Mouse (Mus musculus) macrophage (primary cell): ENCODE data around the gene Fyb. TPM values are rescaled to one million over a fixed set of nuclear protein-coding genes. Genes with fewer than 3 reads are reported as not detected.

Experiments
- H3K27ac ChIP-seq: fragments of 350-480 bp; formaldehyde crosslinking; 2 replicates; pipeline ENCODE4 v1.9.0; 2021
- H3K36me3 ChIP-seq: fragments of 350-480 bp; formaldehyde crosslinking; 2 replicates; pipeline ENCODE4 v1.9.0; 2021; ENCODE audit errors: inconsistent target
- H3K4me3 ChIP-seq: fragments of 350-480 bp; formaldehyde crosslinking; 2 replicates; pipeline ENCODE4 v1.9.0; 2021; ENCODE audit errors: inconsistent target
- H3K79me2 ChIP-seq: fragments of 350-480 bp; formaldehyde crosslinking; 2 replicates; pipeline ENCODE4 v1.9.0; 2021; ENCODE audit errors: inconsistent target
- WGBS: methylation state at CpG from one replicate; pipeline ENCODE4 v1.1.7; 2026; ENCODE audit warnings: inconsistent platforms; ENCODE audit not compliant: missing documents; 5-methylcytosine and 5-hydroxymethylcytosine counted together
- polyA plus RNA-seq: library from polyadenylated mRNA; stranded (reverse); fragments of 250-400 nt; gene quantifications from 3 replicates; pipeline ENCODE4 v1.2.4, GENCODE M21; 2018; ENCODE audit warnings: inconsistent platforms

The Fyb gene
- polyA plus RNA-seq, 1 experiment from 2014 or later, result 786 TPM

DNA sequence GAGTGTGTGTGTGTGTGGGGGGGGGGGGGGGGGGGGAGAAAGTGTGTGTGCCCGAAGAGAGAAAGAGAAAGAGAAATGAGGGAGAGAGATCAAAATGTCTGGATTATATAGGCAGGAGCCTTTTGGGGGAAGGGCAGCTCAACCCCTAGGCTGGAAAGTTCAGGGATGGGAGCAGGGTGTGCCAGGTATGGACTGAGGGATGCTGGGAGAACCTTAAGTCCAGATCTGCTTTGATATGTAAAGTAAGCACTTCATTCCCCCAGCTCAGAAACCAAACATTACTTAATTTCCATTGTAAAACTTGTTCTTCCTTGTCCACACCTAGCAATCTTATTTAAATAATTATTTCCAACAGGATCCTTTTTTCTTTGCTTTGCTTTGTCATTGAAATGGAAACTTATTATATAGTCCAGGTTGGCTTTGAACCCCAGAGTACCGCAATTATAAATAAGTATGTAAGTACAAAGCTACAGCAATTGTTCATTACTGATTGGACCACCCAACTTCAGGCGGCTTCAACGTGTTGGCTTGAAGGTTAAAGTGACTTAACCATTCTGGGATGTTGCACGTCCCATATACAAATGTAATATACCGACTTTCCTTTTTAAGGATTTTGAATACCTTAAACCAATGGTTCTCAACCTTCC lies 105.9 kb downstream of the Fyb start:
- 100% methylated on average over 5 of the region's 6 CpGs for WGBS
- Histone ChIP-seq H3K79me2 (peaks cover 73% of the 10 kb centered on the region), H3K27ac (no peak overlapping the region), H3K4me3 (no peak overlapping the region), H3K36me3 (peaks cover 64% of the 10 kb centered on the region)

DNA sequence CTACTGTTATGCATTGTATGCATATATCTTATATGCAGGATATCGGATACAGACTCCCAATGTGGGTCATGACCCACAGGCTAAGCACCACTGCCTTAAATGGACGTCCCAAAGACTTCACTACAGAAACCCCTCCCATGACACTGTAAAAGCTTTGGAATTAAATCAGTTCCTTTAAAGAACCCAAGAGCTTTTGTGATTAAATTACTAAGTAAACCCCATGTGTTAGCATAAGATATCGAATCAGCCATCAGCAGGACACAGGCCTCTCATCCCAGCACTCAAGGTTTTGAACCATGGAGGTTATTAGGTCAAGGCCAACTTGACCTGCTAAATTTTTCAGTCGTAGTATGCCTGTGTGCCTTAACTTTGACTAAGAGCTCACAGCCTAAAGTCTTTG lies 106.5 kb downstream of the Fyb start:
- Histone ChIP-seq H3K4me3 (no peak overlapping the region), H3K27ac (no peak overlapping the region), H3K36me3 (peaks cover 70% of the 10 kb centered on the region), H3K79me2 (peaks cover 73% of the 10 kb centered on the region)
- WGBS, result 96% methylated on average over 4 of the region's 4 CpGs

DNA sequence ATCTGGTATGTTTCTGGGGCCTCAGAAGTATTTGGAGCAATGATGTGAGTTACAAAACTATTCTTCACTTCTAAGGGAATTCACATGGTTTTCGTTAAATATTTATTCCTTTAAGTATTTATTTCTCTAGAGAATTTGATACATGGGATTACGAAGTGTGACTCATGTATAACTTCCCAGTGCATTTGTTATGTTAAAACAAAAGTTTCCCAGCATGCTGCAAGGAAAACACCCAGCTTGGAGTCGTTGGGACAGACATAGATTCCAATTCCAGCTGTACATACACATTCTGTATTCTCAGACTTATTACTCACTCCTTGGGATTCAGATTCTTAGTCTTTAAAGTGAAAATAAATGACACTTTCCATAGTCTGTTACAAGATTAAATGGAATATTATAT lies 112.8 kb downstream of the Fyb start:
- H3K4me3 ChIP-seq, result no peak overlapping the region
- peaks cover 86% of the 10 kb centered on the region for H3K36me3 ChIP-seq
- no peak overlapping the region for H3K27ac ChIP-seq
- WGBS, result 94% methylated on average over 2 of the region's 3 CpGs
- H3K79me2 ChIP-seq, result peaks cover 14% of the 10 kb centered on the region

DNA sequence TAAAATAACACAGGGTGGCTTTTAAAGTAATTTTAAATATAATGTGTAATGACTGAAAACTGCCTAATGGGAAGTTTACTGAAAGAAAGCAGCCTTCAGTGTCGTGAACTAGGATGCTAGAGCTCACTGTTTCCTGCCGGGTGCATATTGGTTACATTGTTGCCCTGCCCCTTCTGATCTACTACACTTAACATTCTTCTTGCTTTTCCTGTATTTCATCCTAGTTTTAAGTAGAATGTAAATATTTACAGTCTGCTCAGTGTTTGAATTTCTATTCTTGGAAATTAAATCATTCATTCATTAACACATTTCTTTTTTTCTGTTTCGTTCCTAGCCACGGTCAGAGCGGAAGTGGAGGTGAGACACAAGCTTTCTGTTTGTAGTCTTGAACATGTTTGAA lies 119.6 kb downstream of the Fyb start:
- H3K4me3 ChIP-seq, result no peak overlapping the region
- 88% methylated on average over 5 of the region's 5 CpGs for WGBS
- peaks cover 87% of the 10 kb centered on the region for H3K36me3 ChIP-seq
- no peaks in the 10 kb centered on the region for H3K79me2 ChIP-seq
- no peak overlapping the region for H3K27ac ChIP-seq

DNA sequence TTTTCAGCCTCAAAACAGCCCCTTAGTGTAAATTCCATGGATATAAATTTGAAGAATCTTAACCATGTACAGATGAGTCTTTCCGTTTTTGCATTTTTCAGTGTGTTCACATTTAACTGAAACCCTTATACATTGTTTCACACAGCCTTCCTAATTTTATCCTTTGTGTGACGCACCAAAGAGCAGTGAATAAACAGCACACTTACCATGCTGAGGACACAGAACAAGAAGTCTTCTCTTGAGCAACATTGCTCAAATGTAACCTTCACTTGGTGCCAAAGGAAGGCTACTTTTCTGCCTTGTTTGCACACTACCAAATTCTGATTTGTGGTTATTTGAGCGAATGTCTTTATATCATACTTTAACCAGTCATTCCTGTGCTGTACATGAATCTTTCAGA lies 122.8 kb downstream of the Fyb start:
- WGBS, result 88% methylated on average over 3 of the region's 3 CpGs
- Histone ChIP-seq H3K36me3 (peaks cover 88% of the 10 kb centered on the region), H3K79me2 (no peaks in the 10 kb centered on the region), H3K4me3 (no peak overlapping the region), H3K27ac (no peak overlapping the region)

DNA sequence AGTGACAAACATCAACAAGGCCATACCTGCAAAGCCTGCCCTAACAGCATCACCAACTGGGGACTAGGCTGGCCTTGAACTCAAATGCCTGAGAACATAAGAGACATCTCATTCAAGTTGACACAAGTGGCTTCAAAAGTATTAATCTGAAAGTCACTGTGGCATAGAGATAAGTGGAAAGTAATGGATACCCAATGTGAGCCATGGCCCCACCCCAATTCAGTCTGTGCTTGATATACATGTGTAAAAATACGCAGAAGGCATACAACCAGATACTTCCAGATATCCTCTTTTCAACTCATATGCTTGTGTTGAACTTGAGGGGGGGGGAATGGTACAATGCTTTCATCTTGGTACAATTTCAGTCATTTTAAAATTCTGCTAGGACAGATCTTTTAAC lies 124.4 kb downstream of the Fyb start:
- no peaks in the 10 kb centered on the region for H3K79me2 ChIP-seq
- no peak overlapping the region for H3K27ac ChIP-seq
- H3K36me3 ChIP-seq, result peaks cover 89% of the 10 kb centered on the region
- no peak overlapping the region for H3K4me3 ChIP-seq
- WGBS, result 100% methylated on average over 1 of the region's 1 CpGs

DNA sequence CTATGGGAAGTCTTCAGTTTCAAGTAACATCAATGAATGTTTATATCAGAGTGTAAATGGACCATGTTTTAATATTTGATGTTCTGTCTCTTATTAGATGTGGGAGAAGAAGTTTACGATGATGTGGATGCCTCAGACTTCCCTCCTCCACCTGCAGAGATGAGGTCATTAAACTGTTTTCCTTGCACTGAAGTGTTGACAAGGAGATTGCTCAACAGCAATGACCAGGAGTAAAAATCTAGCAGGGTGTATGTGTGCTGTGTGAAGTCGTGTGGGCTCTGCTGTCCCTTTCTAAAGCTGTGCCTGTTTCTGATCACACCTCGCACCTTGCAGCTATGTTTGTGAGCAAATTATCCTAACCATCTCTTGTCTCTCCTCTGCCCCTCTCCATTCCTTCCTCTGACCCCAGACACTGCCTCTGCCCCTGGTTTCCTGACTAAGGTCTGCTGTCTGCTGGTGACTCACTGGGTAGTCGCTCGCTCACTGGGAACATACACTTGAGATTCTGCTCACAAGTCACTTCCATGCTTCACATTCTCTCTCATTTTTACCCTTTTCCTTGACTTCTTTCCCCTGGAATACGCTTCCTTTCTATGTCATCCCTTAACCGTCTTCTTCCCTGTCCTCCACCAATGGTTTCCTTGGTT lies 126.2 kb downstream of the Fyb start:
- WGBS, result 97% methylated on average over 7 of the region's 7 CpGs
- H3K79me2 ChIP-seq, result no peaks in the 10 kb centered on the region
- H3K36me3 ChIP-seq, result peaks cover 86% of the 10 kb centered on the region
- H3K4me3 ChIP-seq, result no peak overlapping the region
- no peak overlapping the region for H3K27ac ChIP-seq

DNA sequence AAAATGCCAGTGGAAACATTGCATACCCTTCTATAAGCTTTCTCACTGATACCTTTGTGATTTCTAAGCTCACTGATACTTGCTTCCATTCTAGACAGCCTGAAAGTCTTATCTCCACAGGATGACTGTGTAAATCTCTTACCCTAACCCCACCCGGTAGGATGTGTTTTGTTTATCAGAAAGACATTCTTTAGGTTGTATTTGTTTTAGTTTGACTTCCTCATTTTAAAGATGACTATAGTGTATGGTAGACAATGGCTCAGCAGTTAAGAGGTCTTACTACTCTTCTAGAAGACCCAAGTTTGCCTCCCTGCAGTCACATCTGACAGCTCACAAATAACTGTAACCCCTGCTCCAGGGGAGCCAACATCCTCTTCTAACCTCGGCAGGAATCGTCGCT lies 130.4 kb downstream of the Fyb start:
- no peak overlapping the region for H3K27ac ChIP-seq
- no peaks in the 10 kb centered on the region for H3K79me2 ChIP-seq
- H3K36me3 ChIP-seq, result peaks cover 83% of the 10 kb centered on the region
- no peak overlapping the region for H3K4me3 ChIP-seq
- WGBS, result 72% methylated on average over 4 of the region's 4 CpGs

DNA sequence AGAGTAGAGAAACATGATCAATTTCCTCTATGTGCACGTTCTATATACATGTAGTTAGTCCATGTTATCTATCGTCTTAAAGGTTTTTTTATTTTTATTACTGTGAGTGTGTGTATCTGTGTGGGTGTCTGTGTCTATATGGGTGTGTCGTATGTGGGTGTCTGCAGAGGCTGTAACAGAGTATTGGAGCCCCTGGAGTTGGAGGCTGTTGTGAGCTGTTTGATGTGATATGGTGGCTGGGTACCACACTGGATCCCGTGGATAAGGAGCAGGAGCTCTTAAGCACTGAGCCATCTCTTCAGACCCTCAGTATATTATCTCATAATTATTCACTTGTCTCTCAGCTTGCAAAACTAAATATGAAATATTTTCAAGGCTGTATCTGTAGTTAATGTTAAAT lies 135.4 kb downstream of the Fyb start:
- no peaks in the 10 kb centered on the region for H3K79me2 ChIP-seq
- no peak overlapping the region for H3K4me3 ChIP-seq
- no peak overlapping the region for H3K27ac ChIP-seq
- 97% methylated on average over 4 of the region's 4 CpGs for WGBS
- H3K36me3 ChIP-seq, result peaks cover 83% of the 10 kb centered on the region

DNA sequence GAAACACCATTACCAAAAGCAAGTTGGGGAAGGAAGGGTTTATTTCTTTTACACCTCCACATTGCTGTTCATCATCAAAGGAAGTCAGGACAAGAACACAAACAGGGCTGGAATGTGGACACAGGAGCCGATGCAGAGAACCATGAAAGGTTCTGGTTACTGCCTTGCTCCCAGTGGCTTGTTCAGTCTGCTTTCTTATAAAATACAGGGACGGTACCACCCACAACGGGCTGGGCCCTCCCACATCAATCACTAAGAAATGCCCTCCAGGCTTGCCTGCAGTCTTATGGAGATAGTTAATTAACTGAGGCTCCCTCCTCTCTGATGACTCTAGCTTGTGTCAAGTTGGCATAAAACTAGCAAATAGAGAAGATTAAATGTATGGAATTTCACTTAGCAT lies 139.3 kb downstream of the Fyb start:
- Histone ChIP-seq H3K27ac (no peak overlapping the region), H3K36me3 (peaks cover 81% of the 10 kb centered on the region), H3K4me3 (no peak overlapping the region), H3K79me2 (no peaks in the 10 kb centered on the region)
- 91% methylated on average over 3 of the region's 3 CpGs for WGBS

DNA sequence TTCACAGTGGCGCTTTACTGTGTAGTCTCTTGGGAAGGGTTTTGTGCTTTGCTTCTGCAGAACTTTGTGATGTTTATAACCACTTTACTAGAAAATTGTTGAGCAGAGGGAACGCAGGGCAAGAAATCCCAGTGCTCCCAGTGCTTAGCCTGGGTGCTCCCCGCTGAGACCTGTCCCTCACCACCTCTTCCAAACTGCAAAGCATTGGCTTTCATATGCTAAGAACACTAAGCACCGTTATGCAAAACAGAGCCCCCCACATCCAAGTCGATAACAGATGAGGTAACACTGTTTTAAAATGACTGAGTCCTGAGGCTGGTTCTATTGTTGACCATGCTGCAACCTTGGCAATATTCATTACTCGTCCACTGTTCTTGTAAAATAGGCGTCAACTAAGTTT lies 141.3 kb downstream of the Fyb start:
- Histone ChIP-seq H3K27ac (no peak overlapping the region), H3K4me3 (no peak overlapping the region), H3K36me3 (peaks cover 61% of the 10 kb centered on the region), H3K79me2 (no peaks in the 10 kb centered on the region)
- WGBS, result 90% methylated on average over 7 of the region's 7 CpGs

DNA sequence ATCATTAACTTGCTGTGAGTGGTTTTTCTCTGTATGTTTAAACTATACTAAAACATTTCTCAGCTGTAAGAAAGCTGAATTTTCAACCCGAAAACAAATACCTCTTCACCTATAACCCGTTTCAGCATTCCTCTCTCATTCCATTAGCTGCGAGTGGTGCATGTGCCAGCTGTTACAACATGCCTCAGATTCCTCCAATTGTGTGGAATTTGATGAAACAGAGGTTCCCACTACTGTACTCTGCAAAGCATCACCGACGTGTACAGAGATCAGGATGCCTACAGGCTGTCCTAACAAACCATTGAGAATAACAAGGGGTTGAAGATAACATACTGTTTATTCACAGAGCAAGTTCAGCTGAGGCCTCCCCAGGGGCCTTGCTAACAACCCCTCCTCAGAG lies 143.4 kb downstream of the Fyb start:
- 71% methylated on average over 4 of the region's 5 CpGs for WGBS
- Histone ChIP-seq H3K4me3 (no peak overlapping the region), H3K36me3 (peaks cover 40% of the 10 kb centered on the region), H3K79me2 (no peaks in the 10 kb centered on the region), H3K27ac (no peak overlapping the region)

DNA sequence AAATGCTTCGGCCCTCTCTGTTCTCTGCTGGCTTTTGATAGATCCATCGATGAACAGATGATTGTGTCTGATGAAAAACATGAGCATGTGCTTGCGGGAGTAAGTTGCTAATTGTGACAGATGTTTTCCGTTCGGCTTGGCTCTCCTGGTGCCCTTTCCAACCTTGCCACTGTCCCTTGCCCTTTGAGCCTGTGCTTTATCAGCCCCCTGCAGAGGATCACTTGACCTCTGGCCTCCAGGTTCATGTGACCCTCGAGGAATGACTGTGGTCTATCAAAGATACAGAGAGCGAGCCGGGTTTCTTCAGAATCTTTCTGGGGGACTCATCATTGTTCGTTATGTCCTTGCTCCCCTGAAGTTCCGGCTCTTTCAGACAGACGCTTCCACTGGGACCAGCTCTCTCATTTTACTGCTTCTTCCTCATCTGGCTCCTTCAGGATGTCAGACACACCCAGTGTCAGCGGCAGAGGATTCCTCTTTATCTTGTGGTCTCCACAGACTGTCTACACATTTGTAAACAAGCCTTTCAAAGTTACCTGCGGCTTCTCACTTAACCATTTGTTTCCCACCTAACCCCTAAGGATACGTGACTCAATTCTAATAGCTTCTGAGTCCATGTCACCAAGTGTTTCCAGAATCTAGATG lies 146.3 kb downstream of the Fyb start:
- Histone ChIP-seq H3K4me3 (no peak overlapping the region), H3K27ac (no peak overlapping the region), H3K36me3 (peaks cover 15% of the 10 kb centered on the region; the same call in 1 of the 2 replicates), H3K79me2 (no peaks in the 10 kb centered on the region)
- 79% methylated on average over 14 of the region's 14 CpGs for WGBS

DNA sequence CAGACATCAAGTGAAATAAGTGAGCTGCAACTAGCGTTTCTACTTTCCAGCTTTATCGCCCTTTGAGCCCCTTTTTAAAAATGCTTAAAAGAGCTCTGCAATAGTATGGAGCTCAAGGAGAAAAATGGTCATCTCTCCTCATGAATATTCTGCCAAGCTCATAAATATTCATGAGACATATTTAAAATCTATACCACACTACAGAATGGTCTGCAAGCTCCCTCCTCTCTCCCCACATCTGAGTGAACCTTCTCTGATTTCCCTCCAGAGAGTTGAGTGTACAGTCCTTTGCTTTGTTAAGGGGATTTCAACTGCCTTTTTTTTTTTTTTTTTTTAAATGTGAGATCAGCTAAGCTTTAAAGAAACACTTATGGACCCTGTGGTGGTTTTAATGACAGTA lies 155.8 kb downstream of the Fyb start:
- no peaks in the 10 kb centered on the region for H3K36me3 ChIP-seq
- no peak overlapping the region for H3K4me3 ChIP-seq
- H3K79me2 ChIP-seq, result no peaks in the 10 kb centered on the region
- H3K27ac ChIP-seq, result no peak overlapping the region
- WGBS, result 95% methylated on average over 2 of the region's 2 CpGs

DNA sequence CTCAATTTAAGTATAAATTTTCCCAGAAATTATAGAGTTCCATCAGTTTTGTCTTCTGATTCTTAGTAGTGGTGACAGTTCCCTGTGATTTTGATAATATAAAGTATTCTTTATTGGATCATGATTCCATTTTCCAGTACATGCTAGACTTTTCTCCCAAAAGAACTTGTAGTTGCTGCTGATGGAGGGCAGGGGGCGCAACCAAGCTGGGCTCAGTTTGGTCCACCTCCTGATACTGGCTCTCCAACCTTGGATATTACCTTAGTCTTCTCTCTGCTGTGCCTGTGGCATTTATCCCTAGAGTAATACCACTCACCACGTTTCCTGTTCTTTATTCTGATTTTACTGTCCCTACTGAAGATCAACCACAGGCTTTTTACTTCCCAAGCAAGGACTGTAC lies 179.5 kb downstream of the Fyb start:
- 55% methylated on average over 2 of the region's 2 CpGs for WGBS
- H3K27ac ChIP-seq, result no peak overlapping the region
- H3K36me3 ChIP-seq, result no peaks in the 10 kb centered on the region
- H3K79me2 ChIP-seq, result no peaks in the 10 kb centered on the region
- H3K4me3 ChIP-seq, result no peak overlapping the region
